Mouse (Mus musculus) heart, postnatal 4 days (tissue): Measurements from ENCODE around the gene Cnnm1. TPM values are rescaled to one million over a fixed set of nuclear protein-coding genes. Genes with fewer than 3 reads are reported as not detected.

ENCODE experiments used
- DNase-seq: peaks from one replicate; pipeline ENCODE4 v3.0.0; 2021
- total RNA-seq, 2 experiments: library from RNA; stranded (reverse); gene quantifications; 2 replicates each; pipeline ENCODE4 v1.2.3; 2021

Cnnm1 gene
- total RNA-seq, 2 experiments from 2014 or later, result 0.10 to 0.11 TPM

- no peak for DNase-seq
These were observed 71.7 kb downstream of the Cnnm1 start for GRCm38 (mm10) chr19:43511621-43512620.

GRCm38 (mm10) chr19:43513874-43514273 lies 73.6 kb downstream of the Cnnm1 start:
- DNase-seq, result no peak

GRCm38 (mm10) chr19:43515668-43516396 lies 75.6 kb downstream of the Cnnm1 start:
- no peak for DNase-seq

DNA sequence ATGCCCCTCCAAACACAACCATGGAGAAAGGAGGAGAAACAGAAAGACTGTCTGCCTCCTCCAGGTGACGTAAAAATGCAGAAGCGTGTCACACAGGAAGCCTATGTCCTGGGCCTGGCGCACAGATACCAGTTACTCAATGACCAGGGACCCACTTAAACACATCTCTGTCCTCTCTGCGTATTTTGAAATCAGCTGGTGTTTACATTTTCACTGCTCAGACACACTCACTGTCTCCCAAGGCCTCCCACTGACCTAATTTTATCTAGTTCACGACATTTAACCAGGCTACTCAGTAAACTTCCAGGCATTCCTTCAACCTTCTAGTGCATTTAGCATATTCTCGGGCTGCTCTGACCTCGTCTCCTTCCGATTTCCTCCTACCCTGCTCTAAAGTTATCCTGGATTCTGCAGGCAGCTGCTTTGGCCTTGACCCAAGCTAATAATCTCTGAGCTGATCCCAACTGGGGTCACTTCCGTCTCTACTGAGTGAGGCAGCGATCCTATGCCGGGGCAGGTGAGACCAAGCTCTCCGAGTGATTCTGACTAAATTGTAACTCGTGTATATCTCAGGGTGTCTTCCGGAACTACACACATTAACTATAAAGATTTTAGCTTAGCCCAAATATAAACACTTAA lies 76.3 kb downstream of the Cnnm1 start:
- DNase-seq, result no peak

DNA sequence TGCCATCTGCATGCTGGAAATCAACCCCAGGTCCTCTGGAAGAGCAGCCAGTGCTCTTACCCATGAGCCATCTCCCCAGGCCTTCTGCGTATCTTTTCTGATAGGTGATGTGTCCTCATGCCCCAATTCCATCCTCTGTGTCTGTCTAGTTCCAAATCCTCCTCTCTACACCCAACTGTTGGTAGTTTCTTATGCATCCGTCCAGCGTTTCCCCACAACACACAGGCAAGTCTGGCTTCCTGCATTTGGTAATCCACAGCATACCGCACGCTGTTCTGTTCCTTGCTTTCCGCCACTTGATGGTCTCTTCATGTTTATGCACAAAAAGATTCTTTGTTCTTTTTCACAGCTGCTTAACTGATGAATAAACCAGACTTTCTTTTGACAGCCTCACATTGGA lies 77.1 kb downstream of the Cnnm1 start:
- no peak for DNase-seq

- no peak for DNase-seq
These were observed 77.6 kb downstream of the Cnnm1 start for GRCm38 (mm10) chr19:43517808-43518207.

GRCm38 (mm10) chr19:43518261-43518660 lies 78.0 kb downstream of the Cnnm1 start:
- no peak for DNase-seq

DNA sequence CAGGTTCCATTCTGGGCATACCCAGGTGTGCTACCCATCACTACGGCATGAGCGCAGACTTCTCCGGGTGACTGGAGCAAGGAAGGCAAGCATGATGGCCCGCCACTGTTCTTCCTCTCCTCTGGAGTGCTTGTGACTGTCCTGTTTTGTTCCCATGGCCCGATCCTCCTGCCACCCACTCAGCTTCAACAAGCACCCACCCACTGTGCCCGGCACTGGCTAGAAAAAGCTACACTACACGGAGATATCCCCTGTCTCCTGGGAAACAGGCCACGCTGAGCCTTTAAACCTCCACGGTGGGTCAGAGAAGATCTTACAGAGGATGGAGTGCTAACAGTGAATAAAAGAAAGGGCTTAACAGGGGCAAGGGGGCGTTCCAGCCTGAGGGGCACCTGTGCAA lies 79.0 kb downstream of the Cnnm1 start:
- no peak for DNase-seq

- DNase-seq, result no peak
These were observed 80.2 kb downstream of the Cnnm1 start for GRCm38 (mm10) chr19:43520402-43520801.

DNA sequence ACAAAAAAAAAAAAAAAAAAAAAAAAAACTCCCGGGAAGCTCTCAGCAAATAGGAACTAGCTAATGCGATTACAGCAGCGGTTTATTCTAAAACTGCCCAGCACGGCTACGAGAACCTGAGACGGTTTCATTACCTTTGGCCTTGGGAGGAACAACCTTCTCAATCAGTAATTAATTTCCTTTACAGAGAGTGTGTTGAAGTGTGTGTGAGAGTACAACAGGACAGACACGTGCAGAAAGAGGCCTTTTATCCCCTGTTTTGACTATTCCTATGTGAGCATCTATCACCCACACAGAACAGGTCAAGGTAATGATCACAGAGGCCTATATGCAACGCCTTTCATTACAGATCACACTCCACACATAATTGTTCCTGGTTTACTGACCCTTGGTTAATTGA lies 81.1 kb downstream of the Cnnm1 start:
- no peak for DNase-seq

DNA sequence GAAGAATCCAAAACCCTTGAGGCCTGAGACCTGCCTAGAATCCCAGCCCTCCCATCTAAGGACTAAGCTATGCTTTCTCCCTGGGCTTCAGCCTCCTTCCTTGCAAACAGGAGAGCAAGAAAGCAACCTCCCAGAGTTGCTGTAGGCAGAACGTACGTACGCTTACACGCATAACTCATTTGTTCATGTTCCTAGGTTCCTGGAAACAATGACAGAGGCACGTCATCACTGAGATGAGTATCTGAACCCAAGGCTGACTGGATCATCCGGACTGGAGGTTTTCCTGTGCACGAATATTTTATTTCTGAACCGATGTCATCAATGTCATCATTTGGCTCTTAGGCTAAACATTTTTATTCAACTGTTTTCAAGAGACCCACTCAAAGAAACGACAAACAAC lies 81.8 kb downstream of the Cnnm1 start:
- no peak for DNase-seq

DNA sequence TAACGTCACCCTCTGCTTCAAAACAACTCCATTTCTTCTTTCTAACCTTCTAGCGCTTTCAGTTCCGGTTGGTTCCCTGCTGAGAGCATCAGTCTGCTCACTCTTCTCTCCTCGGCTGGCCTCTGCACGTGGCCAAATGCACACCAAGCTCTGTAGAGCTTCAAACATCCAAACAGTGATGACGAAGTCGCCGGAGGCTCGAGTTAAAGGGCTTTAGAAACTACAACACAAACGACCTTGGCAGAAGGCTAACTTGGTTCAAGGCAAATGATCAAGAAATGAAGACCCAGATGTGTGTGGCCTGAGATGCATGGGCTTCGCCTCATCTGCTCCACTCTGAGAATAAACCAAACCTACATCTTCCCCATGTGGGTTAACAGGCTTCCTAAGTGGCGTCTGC lies 83.3 kb downstream of the Cnnm1 start:
- DNase-seq, result peak; percentile 43

- DNase-seq, result peak; percentile 95
These were observed 84.2 kb downstream of the Cnnm1 start, which contains the start of gene Got1 for GRCm38 (mm10) chr19:43524187-43525103. TSS of gene Got1 (minus strand) at chr19:43524605.

GRCm38 (mm10) chr19:43525104-43525482 lies 84.9 kb downstream of the Cnnm1 start:
- peak; percentile 68 for DNase-seq

GRCm38 (mm10) chr19:43525566-43525965 lies 85.3 kb downstream of the Cnnm1 start:
- no peak for DNase-seq

GRCm38 (mm10) chr19:43526025-43526424 lies 85.8 kb downstream of the Cnnm1 start:
- DNase-seq, result no peak

DNA sequence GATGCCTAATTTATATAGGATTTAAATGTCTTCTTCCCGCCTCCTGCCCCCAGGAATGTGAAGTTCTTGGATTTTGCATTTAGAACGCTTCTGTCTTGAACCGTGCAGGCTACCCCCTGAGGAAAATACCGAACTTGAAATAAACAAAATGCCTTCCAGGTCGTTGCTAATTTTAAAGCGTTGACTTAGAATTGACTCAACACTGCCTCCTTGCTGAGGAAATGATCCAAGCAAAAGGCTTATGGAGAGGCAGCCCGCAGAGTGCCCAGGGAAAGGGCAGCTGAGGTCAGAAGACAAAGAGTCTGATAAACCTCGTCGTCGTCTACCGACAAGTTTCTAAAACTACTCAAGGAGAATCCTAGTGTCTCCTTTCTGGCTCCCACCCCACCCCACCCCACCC lies 86.9 kb downstream of the Cnnm1 start:
- peak; percentile 70 for DNase-seq

DNA sequence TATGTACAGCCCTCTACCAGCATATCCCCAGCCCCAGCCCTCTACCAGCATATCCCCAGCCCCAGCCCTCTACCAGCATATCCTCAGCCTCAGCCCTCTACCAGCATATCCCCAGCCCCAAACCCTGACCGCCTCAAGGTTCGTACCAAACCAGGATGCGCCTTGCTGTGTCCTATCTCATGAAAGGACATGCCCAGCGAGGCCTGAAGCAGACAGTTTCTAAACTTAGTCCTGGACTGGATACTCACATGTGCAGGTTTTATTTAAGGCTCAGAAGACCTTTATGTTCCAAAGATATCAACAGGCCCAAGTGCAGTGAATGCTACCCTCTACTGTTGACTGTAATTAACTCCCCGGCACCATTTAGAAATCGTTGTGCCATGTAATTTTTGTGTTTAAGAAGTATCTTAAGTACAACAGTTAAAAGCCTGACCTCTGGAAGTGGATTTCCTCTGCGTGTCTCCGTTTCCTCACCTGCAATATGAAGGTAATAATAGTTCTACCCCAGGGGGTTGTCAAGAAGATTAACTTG lies 87.9 kb downstream of the Cnnm1 start:
- DNase-seq, result no peak

DNA sequence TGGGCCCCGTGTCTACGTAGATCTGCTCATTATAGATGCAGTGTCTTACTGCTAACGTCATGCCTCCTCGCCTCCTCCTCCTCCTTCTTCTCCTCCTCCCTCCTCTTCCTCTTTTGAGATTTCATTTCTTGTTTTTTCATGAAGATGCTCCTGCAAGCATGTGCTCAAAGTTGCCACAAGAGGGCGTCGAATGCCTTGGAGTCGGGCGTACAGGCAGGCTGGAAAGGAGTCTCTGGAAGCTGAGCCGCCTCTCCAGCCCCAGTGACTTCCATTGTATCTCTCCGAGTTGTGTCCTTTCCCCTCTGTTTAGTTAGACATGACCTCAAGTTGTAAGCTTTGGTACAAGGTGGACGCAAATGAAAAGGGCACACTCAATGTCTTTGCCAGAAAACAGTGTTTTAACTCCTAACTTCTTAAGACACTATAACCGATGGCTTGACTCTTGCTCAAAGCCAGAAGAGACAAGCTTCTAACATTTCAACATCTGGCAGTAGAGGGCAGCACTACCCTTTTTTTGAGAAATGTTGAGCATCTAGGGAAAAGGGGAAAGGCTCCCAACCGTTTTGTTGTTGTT lies 90.0 kb downstream of the Cnnm1 start:
- peak; percentile 78 for DNase-seq

GRCm38 (mm10) chr19:43530921-43531320 lies 90.7 kb downstream of the Cnnm1 start:
- no peak for DNase-seq

DNA sequence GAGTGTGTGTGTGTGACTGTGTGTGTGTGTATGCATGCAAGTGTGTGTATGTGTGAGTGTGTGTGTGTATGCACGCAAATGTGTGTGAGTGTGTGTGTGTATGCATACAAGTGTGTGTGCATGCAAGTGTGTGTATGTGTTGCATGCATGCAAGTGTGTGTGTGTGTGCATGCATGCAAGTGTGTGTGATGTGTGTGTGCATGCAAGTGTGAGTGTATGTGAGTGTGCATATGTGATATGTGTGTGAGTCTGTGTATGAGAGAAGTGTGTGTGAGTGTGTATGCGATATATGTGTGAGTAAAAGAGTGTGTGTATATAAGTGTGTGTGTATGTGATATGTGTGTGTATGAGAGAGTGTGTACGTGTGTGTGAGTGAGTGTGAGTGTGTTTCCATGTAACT lies 95.1 kb downstream of the Cnnm1 start:
- no peak for DNase-seq
